Mouse (Mus musculus) intestine, postnatal 0 days (tissue): ENCODE results near the gene Ndufaf2. TPM values are rescaled to one million over a fixed set of nuclear protein-coding genes. Genes with fewer than 3 reads are reported as not detected.

Source experiments
- ATAC-seq: fragments of 200-750 bp; cut with Nextera tagmentation; 2 replicates; pipeline ENCODE4 v1.8.0; 2017; ENCODE audit warnings: mild to moderate bottlenecking, moderate TSS enrichment, moderate library complexity
- H3K27ac ChIP-seq: fragments of 300-500 bp; sonication (generic); 2 replicates; pipeline ENCODE4 v1.5.1; 2014; ENCODE audit warnings: mild to moderate bottlenecking, low read depth, low read length, moderate library complexity
- H3K27me3 ChIP-seq: fragments of 300-500 bp; sonication (generic); replicated peaks from 2 replicates; pipeline ENCODE4 v1.6.1; 2014; ENCODE audit warnings: low read length, mixed read lengths; ENCODE audit not compliant: control insufficient read depth, insufficient read depth
- H3K36me3 ChIP-seq: fragments of 300-500 bp; sonication (generic); 2 replicates; pipeline ENCODE4 v1.6.1; 2014; ENCODE audit warnings: mild to moderate bottlenecking, moderate library complexity; ENCODE audit not compliant: control insufficient read depth, insufficient read depth
- H3K4me1 ChIP-seq: fragments of 300-500 bp; sonication (generic); replicated peaks from 2 replicates; pipeline ENCODE4 v1.6.1; 2014; ENCODE audit warnings: antibody characterized with exemption, low read length, mixed read lengths; ENCODE audit not compliant: control insufficient read depth, insufficient read depth
- H3K4me2 ChIP-seq: fragments of 300-500 bp; sonication (generic); replicated peaks from 2 replicates; pipeline ENCODE4 v1.6.1; 2014; ENCODE audit warnings: low read depth, mild to moderate bottlenecking, moderate library complexity
- H3K4me3 ChIP-seq: fragments of 300-500 bp; sonication (generic); 2 replicates; pipeline ENCODE4 v1.5.1; 2014; ENCODE audit warnings: low read depth, low read length
- H3K9ac ChIP-seq: fragments of 300-500 bp; sonication (generic); 2 replicates; pipeline ENCODE4 v1.6.1; 2014; ENCODE audit warnings: mild to moderate bottlenecking, low read depth, low read length
- H3K9me3 ChIP-seq: fragments of 300-500 bp; sonication (generic); 2 replicates; pipeline ENCODE4 v1.6.1; 2016; ENCODE audit warnings: mixed run types; ENCODE audit not compliant: control insufficient read depth
- CTCF ChIP-seq: sonication (generic); IDR thresholded peaks from 2 replicates; pipeline ENCODE4 v1.5.1; 2016; ENCODE audit warnings: low read depth, mild to moderate bottlenecking, control low read depth, antibody characterized with exemption, moderate library complexity
- WGBS: fragments of 180-500 bp; shearing (Covaris S2); extraction: QIAGEN DNeasy Blood & Tissue Kit; methylation state at CpG from one replicate; pipeline ENCODE4 v1.1.7; 2014; 5-methylcytosine and 5-hydroxymethylcytosine counted together
- polyA plus RNA-seq: library from polyadenylated mRNA; unstranded; fragments of >200 nt; fragmentation: Nextera tagmentation; extraction: Ambion mirVana; gene quantifications from 2 replicates; pipeline ENCODE4 v1.2.1, GENCODE M21; 2015

Ndufaf2 gene
- polyA plus RNA-seq, 1 experiment from 2014 or later, result 39.2 TPM

- Histone ChIP-seq H3K9ac (no peak overlapping the region), H3K4me3 (no peak overlapping the region), H3K27ac (no peak overlapping the region), H3K4me2 (no peak overlapping the region), H3K36me3 (no peaks in the 10 kb centered on the region), H3K9me3 (no peaks in the 10 kb centered on the region), H3K27me3 (no peaks in the 10 kb centered on the region), H3K4me1 (0 out of 2 replicates have a peak, but pooled peaks cover 3% of the 10 kb centered on the region)
- WGBS, result 84% methylated on average over 3 of the region's 3 CpGs
- no peak for TF ChIP-seq CTCF
- ATAC-seq, result no peak
These were observed 118.0 kb downstream of the Ndufaf2 start for GRCm38 (mm10) chr13:108040451-108040850.

- Histone ChIP-seq H3K27me3 (no peaks in the 10 kb centered on the region), H3K36me3 (no peaks in the 10 kb centered on the region)
- ATAC-seq, result no peak
These were observed 118.5 kb downstream of the Ndufaf2 start for GRCm38 (mm10) chr13:108039902-108040301.

GRCm38 (mm10) chr13:108039375-108039774, 119.0 kb downstream of the Ndufaf2 start:
- no peak overlapping the region for H3K4me3 ChIP-seq
- WGBS, result 59% methylated on average over 6 of the region's 6 CpGs
- H3K4me2 ChIP-seq, result no peak overlapping the region
- H3K4me1 ChIP-seq, result 0 out of 2 replicates have a peak, but pooled peaks cover 3% of the 10 kb centered on the region
- no peaks in the 10 kb centered on the region for H3K36me3 ChIP-seq
- TF ChIP-seq CTCF, result no peak
- ATAC-seq, result no peak
- no peak overlapping the region for H3K9ac ChIP-seq
- no peaks in the 10 kb centered on the region for H3K9me3 ChIP-seq
- no peak overlapping the region for H3K27ac ChIP-seq
- H3K27me3 ChIP-seq, result no peaks in the 10 kb centered on the region

More at GRCm38 (mm10) chr13:108039902-108040301, 118.5 kb downstream of the Ndufaf2 start:
- H3K27ac ChIP-seq, result no peak overlapping the region
- H3K9ac ChIP-seq, result no peak overlapping the region
- TF ChIP-seq CTCF, result no peak
- H3K4me3 ChIP-seq, result no peak overlapping the region
- H3K9me3 ChIP-seq, result no peaks in the 10 kb centered on the region
- H3K4me1 ChIP-seq, result 0 out of 2 replicates have a peak, but pooled peaks cover 3% of the 10 kb centered on the region
- H3K4me2 ChIP-seq, result no peak overlapping the region
- WGBS, result 49% methylated on average over 9 of the region's 9 CpGs

GRCm38 (mm10) chr13:108032789-108033188, 125.6 kb downstream of the Ndufaf2 start:
- H3K27me3 ChIP-seq, result no peaks in the 10 kb centered on the region
- H3K27ac ChIP-seq, result no peak overlapping the region
- no peak overlapping the region for H3K9ac ChIP-seq
- no peak for TF ChIP-seq CTCF
- H3K4me1 ChIP-seq, result no peaks in the 10 kb centered on the region
- no peak overlapping the region for H3K4me3 ChIP-seq
- H3K9me3 ChIP-seq, result no peaks in the 10 kb centered on the region
- 95% methylated on average over 4 of the region's 4 CpGs for WGBS
- no peak for ATAC-seq
- H3K4me2 ChIP-seq, result no peak overlapping the region
- no peaks in the 10 kb centered on the region for H3K36me3 ChIP-seq

DNA sequence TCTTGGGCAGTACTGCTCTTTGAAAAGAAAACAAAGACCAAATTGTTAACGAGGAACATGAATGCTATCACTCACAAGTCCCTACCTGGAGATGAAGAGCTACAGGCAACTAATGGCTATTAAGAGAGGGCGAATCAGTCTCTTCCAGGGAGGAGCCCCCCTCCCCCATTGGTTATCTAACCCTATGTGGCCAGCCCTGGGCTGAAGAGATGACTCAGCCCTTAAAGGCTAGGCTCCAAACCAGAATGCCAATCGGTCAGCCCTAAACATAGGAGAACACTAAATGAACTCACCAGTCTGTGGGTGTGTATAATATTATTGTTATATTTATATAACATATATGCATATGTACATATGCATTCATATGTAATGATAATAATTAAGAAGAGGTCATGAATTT, 132.6 kb downstream of the Ndufaf2 start:
- Histone ChIP-seq H3K27ac (no peak overlapping the region), H3K4me3 (no peak overlapping the region), H3K9ac (no peak overlapping the region), H3K4me2 (no peak overlapping the region), H3K36me3 (no peaks in the 10 kb centered on the region), H3K27me3 (no peaks in the 10 kb centered on the region), H3K9me3 (no peaks in the 10 kb centered on the region), H3K4me1 (no peaks in the 10 kb centered on the region)
- no peak for TF ChIP-seq CTCF
- no peak for ATAC-seq
- 73% methylated on average over 3 of the region's 3 CpGs for WGBS

- peak; percentile 56; the same call in 1 of the 2 replicates for ATAC-seq
- Histone ChIP-seq H3K27me3 (no peaks in the 10 kb centered on the region), H3K36me3 (no peaks in the 10 kb centered on the region), H3K27ac (no peak overlapping the region), H3K4me1 (0 out of 2 replicates have a peak, but pooled peaks cover 3% of the 10 kb centered on the region), H3K4me3 (no peak overlapping the region), H3K4me2 (no peak overlapping the region), H3K9ac (no peak overlapping the region), H3K9me3 (no peaks in the 10 kb centered on the region)
- no peak for TF ChIP-seq CTCF
- 44% methylated on average over 6 of the region's 6 CpGs for WGBS
These were observed 141.1 kb downstream of the Ndufaf2 start for GRCm38 (mm10) chr13:108017349-108017748.

DNA sequence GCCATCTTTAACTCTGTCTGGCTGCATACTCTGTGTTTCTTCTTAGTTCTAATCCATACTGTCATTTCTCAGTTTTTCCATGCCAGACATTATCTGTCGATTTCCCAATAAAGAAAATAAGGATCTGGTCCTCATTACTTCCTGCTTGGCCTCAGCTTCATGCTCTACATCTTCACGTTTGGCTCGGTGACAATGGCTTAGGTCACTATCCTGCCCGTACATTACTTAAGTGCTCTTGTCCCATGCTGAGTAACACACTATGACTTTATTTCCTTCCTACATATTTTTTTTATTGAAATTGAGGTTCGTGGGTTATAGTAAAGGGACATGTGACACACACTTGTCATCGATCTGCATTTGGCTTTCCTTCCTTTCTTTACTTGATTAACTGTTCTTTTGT, 143.3 kb downstream of the Ndufaf2 start:
- 82% methylated on average over 6 of the region's 6 CpGs for WGBS
- TF ChIP-seq CTCF, result no peak

More for the DNA sequence above, 143.3 kb downstream of the Ndufaf2 start:
- no peaks in the 10 kb centered on the region for H3K36me3 ChIP-seq
- 0 out of 2 replicates have a peak, but pooled peaks cover 3% of the 10 kb centered on the region for H3K4me1 ChIP-seq
- ATAC-seq, result no peak
- no peak overlapping the region for H3K4me3 ChIP-seq
- H3K4me2 ChIP-seq, result no peak overlapping the region
- H3K27ac ChIP-seq, result no peak overlapping the region
- no peaks in the 10 kb centered on the region for H3K9me3 ChIP-seq
- H3K27me3 ChIP-seq, result no peaks in the 10 kb centered on the region
- no peak overlapping the region for H3K9ac ChIP-seq
